8 mouse cellular contexts compared by ENCODE assay signal in genomic region chr3:32365546-32366245, GRCm38 (mm10). TPM values are rescaled to one million over a fixed set of nuclear protein-coding genes. Genes with fewer than 3 reads are reported as not detected.
DNase-seq lines count a peak whose midpoint lies in the region; ATAC-seq and TF ChIP-seq lines count a peak whose summit lies in the region.

TSS of gene Zmat3 (minus strand) at chr3:32366014.

- peak within 1 kb of the TSS; percentile 72 for H3K27ac ChIP-seq in bone marrow macrophage, adult 2 months (ENCODE audit: insufficient read depth, low read depth, low read length)
- H3K27ac ChIP-seq in embryonic fibroblast, embryonic 13.5 days (ENCODE audit: insufficient read depth, low read length) = peak within 1 kb of the TSS; percentile 98
- peak within 1 kb of the TSS; percentile 64 for H3K27ac ChIP-seq in heart, embryonic 11.5 days (ENCODE audit: low read depth, low read length)
- H3K27ac ChIP-seq in kidney, embryonic 16.5 days (ENCODE audit: low read length) = peak within 1 kb of the TSS; percentile 59
- H3K27ac ChIP-seq in liver, adult 2 months (replicated peaks; ENCODE audit: insufficient read depth, low read depth, low read length) = peak within 1 kb of the TSS; percentile 27; the same call in 1 of the 2 replicates

- peak within 1 kb of the TSS; percentile 78 for H3K4me3 ChIP-seq in bone marrow macrophage, adult 2 months (ENCODE audit: insufficient read depth, low read length)
- H3K4me3 ChIP-seq in embryonic fibroblast, embryonic 13.5 days (ENCODE audit: insufficient read depth, low read length) = peak within 1 kb of the TSS; percentile 90
- peak within 1 kb of the TSS; percentile 90 for H3K4me3 ChIP-seq in heart, embryonic 11.5 days (ENCODE audit: low read depth, low read length)
- peak within 1 kb of the TSS; percentile 92 for H3K4me3 ChIP-seq in kidney, embryonic 16.5 days (ENCODE audit: low read length)
- H3K4me3 ChIP-seq in liver, adult 2 months (ENCODE audit: insufficient read depth, low read depth, low read length) = peak within 1 kb of the TSS; percentile 75

- H3K36me3 ChIP-seq in heart, embryonic 11.5 days (ENCODE audit: control insufficient read depth, insufficient read depth, low read length) = no peaks in the 10 kb centered on the region
- no peaks in the 10 kb centered on the region for H3K36me3 ChIP-seq in kidney, embryonic 16.5 days (ENCODE audit: insufficient read depth, low read length)
- H3K36me3 ChIP-seq in liver, adult 2 months (ENCODE audit: control insufficient read depth, insufficient read depth, low read length) = no peaks in the 10 kb centered on the region

- H3K79me2 ChIP-seq in liver, adult 2 months (ENCODE audit: control insufficient read depth, insufficient read depth, low read length) = peaks cover 12% of the 10 kb centered on the region; the same call in 1 of the 2 replicates

- no peaks in the 10 kb centered on the region; the same call in 1 of the 2 replicates for H3K27me3 ChIP-seq in heart, embryonic 11.5 days (ENCODE audit: control insufficient read depth, insufficient read depth, low read length)
- no peaks in the 10 kb centered on the region for H3K27me3 ChIP-seq in kidney, embryonic 16.5 days (ENCODE audit: insufficient read depth, low read length)
- H3K27me3 ChIP-seq in liver, adult 2 months (ENCODE audit: control insufficient read depth, insufficient read depth, low read length) = no peaks in the 10 kb centered on the region

- H3K9me3 ChIP-seq in heart, embryonic 11.5 days (replicated peaks; ENCODE audit: control insufficient read depth, low read length) = no peaks in the 10 kb centered on the region
- H3K9me3 ChIP-seq in kidney, embryonic 16.5 days (ENCODE audit: low read length) = no peaks in the 10 kb centered on the region

- peak; percentile 91 for DNase-seq in A20 (ENCODE audit: low read depth, low spot score)
- DNase-seq in liver, adult 2 months (ENCODE audit: extremely low read depth, low read depth, low spot score) = peak; percentile 69
- peak; percentile 75 to 80 for DNase-seq in spleen, postnatal 36 days (ENCODE audit: low spot score in 2 of 2)

- no peak for TF ChIP-seq POLR2A in bone marrow macrophage, adult 2 months (IDR thresholded peaks at IDR 0.05; ENCODE audit: borderline replicate concordance, low read depth, low read length)
- TF ChIP-seq POLR2A in embryonic fibroblast, embryonic 13.5 days (IDR thresholded peaks at IDR 0.05; ENCODE audit: low read depth, low read length) = peak; percentile 84
- peak; percentile 23; the same call in 1 of the 2 replicates for TF ChIP-seq POLR2A in liver, adult 2 months (IDR thresholded peaks at IDR 0.05; ENCODE audit: extremely low read depth, insufficient read depth, low read length)

- peaks cover 35% of the 10 kb centered on the region for H3K4me1 ChIP-seq in bone marrow macrophage, adult 2 months (ENCODE audit: control insufficient read depth, insufficient read depth, low read length)
- peaks cover 15% of the 10 kb centered on the region; the same call in 1 of the 2 replicates for H3K4me1 ChIP-seq in embryonic fibroblast, embryonic 13.5 days (ENCODE audit: control insufficient read depth, insufficient read depth, low read length)
- peaks cover 10% of the 10 kb centered on the region for H3K4me1 ChIP-seq in heart, embryonic 11.5 days (ENCODE audit: control insufficient read depth, insufficient read depth, low read length)
- H3K4me1 ChIP-seq in kidney, embryonic 16.5 days (ENCODE audit: insufficient read depth, low read length) = peaks cover 15% of the 10 kb centered on the region
- H3K4me1 ChIP-seq in liver, adult 2 months (ENCODE audit: control insufficient read depth, insufficient read depth, low read length) = peaks cover 5% of the 10 kb centered on the region

- 3% methylated on average over 33 of the region's 48 CpGs for WGBS in heart, embryonic 11.5 days (ENCODE audit: insufficient replicate concordance)
- 3% methylated on average over 36 of the region's 48 CpGs for WGBS in kidney, embryonic 16.5 days
- 2% methylated on average over 40 of the region's 48 CpGs for WGBS in liver, adult 2 months

- H3K9ac ChIP-seq in heart, embryonic 11.5 days (ENCODE audit: low read depth, low read length) = peak within 1 kb of the TSS; percentile 85
- peak within 1 kb of the TSS; percentile 84 for H3K9ac ChIP-seq in kidney, embryonic 16.5 days (replicated peaks; ENCODE audit: low read length)
- peak within 1 kb of the TSS; percentile 94 for H3K9ac ChIP-seq in liver, adult 2 months (ENCODE audit: low read depth, low read length)

- peak within 1 kb of the TSS; percentile 92 for H3K4me2 ChIP-seq in heart, embryonic 11.5 days
- peak within 1 kb of the TSS; percentile 92 for H3K4me2 ChIP-seq in kidney, embryonic 16.5 days (replicated peaks; ENCODE audit: low read depth, low read length)

- ATAC-seq in heart, embryonic 11.5 days (replicated peaks; ENCODE audit: insufficient number of reproducible peaks, low FRiP score, low TSS enrichment) = peak; percentile 58
- ATAC-seq in kidney, embryonic 16.5 days (ENCODE audit: low FRiP score, low TSS enrichment) = peak; percentile 80
- peak; percentile 61 for ATAC-seq in monocyte, adult 5-6 weeks (replicated peaks; ENCODE audit: insufficient number of reproducible peaks, low FRiP score, low TSS enrichment, poor library complexity, severe bottlenecking)

- TF ChIP-seq CTCF in bone marrow macrophage, adult 2 months (IDR thresholded peaks at IDR 0.05; ENCODE audit: low read depth, low read length) = no peak
- TF ChIP-seq CTCF in embryonic fibroblast, embryonic 13.5 days (IDR thresholded peaks at IDR 0.05; ENCODE audit: borderline replicate concordance, insufficient read depth, low read length) = no peak
- no peak for TF ChIP-seq CTCF in liver, adult 2 months (IDR thresholded peaks at IDR 0.05; ENCODE audit: low read depth, low read length)

RNA-seq across cellular contexts. Expression of gene Zmat3, which starts in this region (rescaled TPM):
- polyA plus RNA-seq in bone marrow macrophage, adult 2 months (2012; ENCODE audit: insufficient read depth, insufficient read length, missing spikeins) = 10.0 and 11.6 TPM in 2 replicates
- 96.0 and 103 TPM in 2 replicates for polyA plus RNA-seq in embryonic fibroblast, embryonic 13.5 days (2011; ENCODE audit: insufficient read length, low read depth, missing spikeins)
- 5.3 and 5.8 TPM in 2 replicates for polyA plus RNA-seq in heart, embryonic 11.5 days (2014; fragmentation: Nextera tagmentation; extraction: Ambion mirVana)
- 3.6 and 4.2 TPM in 2 replicates for polyA plus RNA-seq in kidney, embryonic 16.5 days (2015; fragmentation: Nextera tagmentation; extraction: Ambion mirVana)
- total RNA-seq in liver, adult 2 months (2014; rRNA removed) = 1.2 and 1.7 TPM in 2 replicates
- 2.6 and 2.8 TPM in 2 replicates for polyA plus RNA-seq in liver, adult 2 months (2012; rRNA removed)
- total RNA-seq in monocyte, adult 5-6 weeks (2017) = 1.1 to 3.1 TPM (median 1.2 TPM) in 3 replicates

Comparison
In these comparisons a context has a peak if more than half of its experiments do, and no peak if none do; other contexts are left out.
1. Peak in every context shown above with its lines: DNase-seq, ATAC-seq, H3K4me3 ChIP-seq and H3K27ac ChIP-seq.
2. H3K27ac ChIP-seq: peak in every context shown above with its lines; median percentile 98 in embryonic fibroblast, embryonic 13.5 days; 72 in bone marrow macrophage, adult 2 months; 64 in heart, embryonic 11.5 days; 59 in kidney, embryonic 16.5 days; 27 in liver, adult 2 months.